Mouse (Mus musculus): ENCODE measurements around the gene Klk1b1. TPM values are rescaled to one million over a fixed set of nuclear protein-coding genes. Genes with fewer than 3 reads are reported as not detected.

Gene Klk1b1
- polyA plus RNA-seq (2016; fragmentation: Nextera tagmentation; extraction: Ambion mirVana): not detected in 2 replicates

GRCm38 (mm10) chr7:43966451-43966850 is at the start of gene Klk1b1:
TSS of gene Klk1b1 (plus strand) at chr7:43966751.
- no peaks in the 10 kb centered on the region for H3K36me3 ChIP-seq (replicated peaks)
- 73% methylated on average over 3 of the region's 3 CpGs for WGBS
- no peaks in the 10 kb centered on the region for H3K4me1 ChIP-seq
- no peak within 1 kb of the TSS for H3K4me3 ChIP-seq
- DNase-seq (ENCODE audit: extremely low spot score, low spot score): no peak
- no peak within 1 kb of the TSS for H3K27ac ChIP-seq
- no peaks in the 10 kb centered on the region for H3K9me3 ChIP-seq
- no peaks in the 10 kb centered on the region for H3K27me3 ChIP-seq (ENCODE audit: poor library complexity, severe bottlenecking)

GRCm38 (mm10) chr7:43918426-43918825 is 48.1 kb upstream of the Klk1b1 start:
- WGBS: 90% methylated on average over 13 of the region's 13 CpGs
- 0 out of 2 replicates have a peak, but pooled peaks cover 3% of the 10 kb centered on the region for H3K4me1 ChIP-seq
- no peak overlapping the region for H3K27ac ChIP-seq
- no peaks in the 10 kb centered on the region for H3K36me3 ChIP-seq (replicated peaks)
- H3K4me3 ChIP-seq: no peak overlapping the region
- DNase-seq (ENCODE audit: extremely low spot score, low spot score): no peak
- H3K27me3 ChIP-seq (ENCODE audit: poor library complexity, severe bottlenecking): no peaks in the 10 kb centered on the region
- no peaks in the 10 kb centered on the region for H3K9me3 ChIP-seq

GRCm38 (mm10) chr7:43918871-43919270 is 47.7 kb upstream of the Klk1b1 start:
- 0 out of 2 replicates have a peak, but pooled peaks cover 3% of the 10 kb centered on the region for H3K4me1 ChIP-seq
- no peak for DNase-seq (ENCODE audit: extremely low spot score, low spot score)
- WGBS: 84% methylated on average over 8 of the region's 8 CpGs

GRCm38 (mm10) chr7:43919559-43920451 is 46.7 kb upstream of the Klk1b1 start:
- Histone ChIP-seq H3K27me3 (ENCODE audit: poor library complexity, severe bottlenecking) (no peaks in the 10 kb centered on the region), H3K4me1 (0 out of 2 replicates have a peak, but pooled peaks cover 3% of the 10 kb centered on the region), H3K4me3 (no peak overlapping the region), H3K36me3 (replicated peaks) (no peaks in the 10 kb centered on the region), H3K27ac (no peak overlapping the region), H3K9me3 (no peaks in the 10 kb centered on the region)
- peak; percentile 77 for DNase-seq (ENCODE audit: extremely low spot score, low spot score)
- 35% methylated on average over 14 of the region's 14 CpGs for WGBS

More at GRCm38 (mm10) chr7:43918871-43919270, 47.7 kb upstream of the Klk1b1 start:
- Histone ChIP-seq H3K36me3 (replicated peaks) (no peaks in the 10 kb centered on the region), H3K9me3 (no peaks in the 10 kb centered on the region), H3K27me3 (ENCODE audit: poor library complexity, severe bottlenecking) (no peaks in the 10 kb centered on the region), H3K27ac (no peak overlapping the region), H3K4me3 (no peak overlapping the region)

- WGBS: 90% methylated on average over 3 of the region's 3 CpGs
- H3K9me3 ChIP-seq: no peaks in the 10 kb centered on the region
- DNase-seq (ENCODE audit: extremely low spot score, low spot score): no peak
Measured at GRCm38 (mm10) chr7:43920582-43920981, 46.0 kb upstream of the Klk1b1 start.

GRCm38 (mm10) chr7:43921087-43921486 is 45.5 kb upstream of the Klk1b1 start:
- no peaks in the 10 kb centered on the region for H3K27me3 ChIP-seq (ENCODE audit: poor library complexity, severe bottlenecking)
- no peaks in the 10 kb centered on the region for H3K9me3 ChIP-seq
- H3K27ac ChIP-seq: no peak overlapping the region
- no peak overlapping the region for H3K4me3 ChIP-seq
- H3K4me1 ChIP-seq: 0 out of 2 replicates have a peak, but pooled peaks cover 3% of the 10 kb centered on the region
- no peaks in the 10 kb centered on the region for H3K36me3 ChIP-seq (replicated peaks)
- 86% methylated on average over 6 of the region's 6 CpGs for WGBS
- DNase-seq (ENCODE audit: extremely low spot score, low spot score): no peak

More at GRCm38 (mm10) chr7:43920582-43920981, 46.0 kb upstream of the Klk1b1 start:
- no peak overlapping the region for H3K4me3 ChIP-seq
- H3K4me1 ChIP-seq: 0 out of 2 replicates have a peak, but pooled peaks cover 3% of the 10 kb centered on the region
- H3K27ac ChIP-seq: no peak overlapping the region
- H3K27me3 ChIP-seq (ENCODE audit: poor library complexity, severe bottlenecking): no peaks in the 10 kb centered on the region
- no peaks in the 10 kb centered on the region for H3K36me3 ChIP-seq (replicated peaks)

- 0 out of 2 replicates have a peak, but pooled peaks cover 3% of the 10 kb centered on the region for H3K4me1 ChIP-seq
- H3K36me3 ChIP-seq (replicated peaks): no peaks in the 10 kb centered on the region
- no peaks in the 10 kb centered on the region for H3K27me3 ChIP-seq (ENCODE audit: poor library complexity, severe bottlenecking)
- H3K27ac ChIP-seq: no peak overlapping the region
- WGBS: 88% methylated on average over 2 of the region's 2 CpGs
- DNase-seq (ENCODE audit: extremely low spot score, low spot score): no peak
- H3K4me3 ChIP-seq: no peak overlapping the region
- no peaks in the 10 kb centered on the region for H3K9me3 ChIP-seq
Measured at GRCm38 (mm10) chr7:43921941-43922340, 44.6 kb upstream of the Klk1b1 start.

GRCm38 (mm10) chr7:43925985-43926384 is 40.6 kb upstream of the Klk1b1 start:
- Histone ChIP-seq H3K27ac (no peak overlapping the region), H3K27me3 (ENCODE audit: poor library complexity, severe bottlenecking) (no peaks in the 10 kb centered on the region), H3K9me3 (no peaks in the 10 kb centered on the region), H3K36me3 (replicated peaks) (no peaks in the 10 kb centered on the region), H3K4me1 (no peaks in the 10 kb centered on the region), H3K4me3 (no peak overlapping the region)
- 71% methylated on average over 5 of the region's 5 CpGs for WGBS
- DNase-seq (ENCODE audit: extremely low spot score, low spot score): no peak

- H3K9me3 ChIP-seq: no peaks in the 10 kb centered on the region
- no peak overlapping the region for H3K27ac ChIP-seq
- H3K4me1 ChIP-seq: no peaks in the 10 kb centered on the region
- no peak overlapping the region for H3K4me3 ChIP-seq
- WGBS: 54% methylated on average over 4 of the region's 4 CpGs
- H3K27me3 ChIP-seq (ENCODE audit: poor library complexity, severe bottlenecking): no peaks in the 10 kb centered on the region
- DNase-seq (ENCODE audit: extremely low spot score, low spot score): no peak
- H3K36me3 ChIP-seq (replicated peaks): no peaks in the 10 kb centered on the region
Measured at GRCm38 (mm10) chr7:43928521-43928920, 38.0 kb upstream of the Klk1b1 start.

- H3K27ac ChIP-seq: no peak overlapping the region
- H3K4me1 ChIP-seq: no peaks in the 10 kb centered on the region
- no peaks in the 10 kb centered on the region for H3K36me3 ChIP-seq (replicated peaks)
- H3K4me3 ChIP-seq: no peak overlapping the region
- DNase-seq (ENCODE audit: extremely low spot score, low spot score): no peak
- 64% methylated on average over 4 of the region's 4 CpGs for WGBS
- no peaks in the 10 kb centered on the region for H3K27me3 ChIP-seq (ENCODE audit: poor library complexity, severe bottlenecking)
- no peaks in the 10 kb centered on the region for H3K9me3 ChIP-seq
Measured at GRCm38 (mm10) chr7:43932337-43932736, 34.2 kb upstream of the Klk1b1 start.

- Histone ChIP-seq H3K4me1 (no peaks in the 10 kb centered on the region), H3K27me3 (ENCODE audit: poor library complexity, severe bottlenecking) (no peaks in the 10 kb centered on the region), H3K36me3 (replicated peaks) (no peaks in the 10 kb centered on the region), H3K9me3 (no peaks in the 10 kb centered on the region), H3K4me3 (no peak within 1 kb of the TSS), H3K27ac (no peak within 1 kb of the TSS)
- no peak for DNase-seq (ENCODE audit: extremely low spot score, low spot score)
- 90% methylated on average over 3 of the region's 3 CpGs for WGBS
Measured at GRCm38 (mm10) chr7:43933440-43933839, 33.1 kb upstream of the Klk1b1 start, which contains the start of gene Klk15. TSS of gene Klk15 (plus strand) at chr7:43933740.

- WGBS: 71% methylated on average over 3 of the region's 3 CpGs
- H3K27me3 ChIP-seq (ENCODE audit: poor library complexity, severe bottlenecking): no peaks in the 10 kb centered on the region
Measured at GRCm38 (mm10) chr7:43934747-43935146, 31.8 kb upstream of the Klk1b1 start.

GRCm38 (mm10) chr7:43936551-43936950 is 30.0 kb upstream of the Klk1b1 start:
- no peak for DNase-seq (ENCODE audit: extremely low spot score, low spot score)
- H3K27ac ChIP-seq: no peak overlapping the region
- H3K4me3 ChIP-seq: no peak overlapping the region
- H3K4me1 ChIP-seq: no peaks in the 10 kb centered on the region
- H3K9me3 ChIP-seq: no peaks in the 10 kb centered on the region
- no peaks in the 10 kb centered on the region for H3K27me3 ChIP-seq (ENCODE audit: poor library complexity, severe bottlenecking)
- 86% methylated on average over 14 of the region's 14 CpGs for WGBS
- no peaks in the 10 kb centered on the region for H3K36me3 ChIP-seq (replicated peaks)

More at GRCm38 (mm10) chr7:43934747-43935146, 31.8 kb upstream of the Klk1b1 start:
- Histone ChIP-seq H3K4me3 (no peak overlapping the region), H3K36me3 (replicated peaks) (no peaks in the 10 kb centered on the region), H3K4me1 (no peaks in the 10 kb centered on the region), H3K27ac (no peak overlapping the region), H3K9me3 (no peaks in the 10 kb centered on the region)
- no peak for DNase-seq (ENCODE audit: extremely low spot score, low spot score)
